Mouse (Mus musculus) neural tube, embryonic 11.5 days (tissue): ENCODE data around the gene Abhd6. TPM values are rescaled to one million over a fixed set of nuclear protein-coding genes. Genes with fewer than 3 reads are reported as not detected.

Experiments used
- ATAC-seq: fragments of 200-750 bp; cut with Nextera tagmentation; 2 replicates; pipeline ENCODE4 v1.8.0; 2017; ENCODE audit warnings: moderate number of reproducible peaks, mild to moderate bottlenecking, moderate TSS enrichment, moderate library complexity; ENCODE audit not compliant: insufficient read depth, low FRiP score, low TSS enrichment
- DNase-seq: peaks from one replicate; pipeline ENCODE4 v3.0.0-alpha.2; 2015; ENCODE audit warnings: low spot score
- H3K27ac ChIP-seq: fragments of 300-500 bp; sonication (generic); 2 replicates; pipeline ENCODE4 v1.5.1; 2014; ENCODE audit warnings: low read depth, mild to moderate bottlenecking, low read length
- H3K27me3 ChIP-seq: fragments of 300-500 bp; sonication (generic); 2 replicates; pipeline ENCODE4 v1.6.1; 2014; ENCODE audit warnings: mild to moderate bottlenecking, low read length, mixed read lengths; ENCODE audit not compliant: control insufficient read depth, insufficient read depth
- H3K36me3 ChIP-seq: fragments of 300-500 bp; sonication (generic); 2 replicates; pipeline ENCODE4 v1.6.1; 2014; ENCODE audit warnings: mild to moderate bottlenecking, low read length, moderate library complexity, mixed read lengths; ENCODE audit not compliant: control insufficient read depth, insufficient read depth
- H3K4me1 ChIP-seq: fragments of 300-500 bp; sonication (generic); 2 replicates; pipeline ENCODE4 v1.6.1; 2014; ENCODE audit warnings: low read length, mixed read lengths; ENCODE audit not compliant: control insufficient read depth, insufficient read depth
- H3K4me2 ChIP-seq: fragments of 300-500 bp; sonication (generic); 2 replicates; pipeline ENCODE4 v1.6.1; 2014; ENCODE audit warnings: low read depth, mild to moderate bottlenecking, moderate library complexity
- H3K4me3 ChIP-seq: fragments of 300-500 bp; sonication (generic); 2 replicates; pipeline ENCODE4 v1.5.1; 2014; ENCODE audit warnings: low read depth, low read length
- H3K9ac ChIP-seq: fragments of 300-500 bp; sonication (generic); 2 replicates; pipeline ENCODE4 v1.6.1; 2014; ENCODE audit warnings: mild to moderate bottlenecking, low read length
- H3K9me3 ChIP-seq: fragments of 300-500 bp; sonication (generic); 2 replicates; pipeline ENCODE4 v1.6.1; 2016; ENCODE audit warnings: low read length; ENCODE audit not compliant: control insufficient read depth
- WGBS: fragments of 180-500 bp; shearing (Covaris S2); extraction: QIAGEN DNeasy Blood & Tissue Kit; methylation state at CpG from one replicate; pipeline ENCODE4 v1.1.7; 2014; 5-methylcytosine and 5-hydroxymethylcytosine counted together
- polyA plus RNA-seq: library from polyadenylated mRNA; unstranded; fragments of >200 nt; fragmentation: Nextera tagmentation; extraction: Ambion mirVana; gene quantifications from 2 replicates; pipeline ENCODE4 v1.2.1, GENCODE M21; 2014

The Abhd6 gene
- polyA plus RNA-seq, 1 experiment from 2014 or later = 17.5 TPM

DNA sequence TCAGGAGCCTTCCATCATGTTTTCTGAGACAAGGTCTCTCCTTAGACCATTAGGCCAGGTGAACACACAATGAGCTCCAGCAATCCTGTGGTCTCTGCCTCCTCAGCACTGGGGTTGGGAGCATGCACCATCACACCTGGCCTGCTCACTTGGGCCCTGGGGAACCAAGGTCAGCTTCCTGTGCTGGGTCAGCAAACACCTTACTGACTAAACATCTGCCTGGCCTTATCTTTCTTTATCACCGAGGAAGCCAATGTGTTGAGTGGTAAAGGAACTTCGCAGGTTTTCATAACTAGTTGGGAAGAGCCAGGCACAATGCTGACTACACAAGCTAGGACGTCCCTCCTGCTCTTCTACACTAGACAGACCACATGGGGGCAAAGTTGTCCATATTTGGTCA is 12.7 kb upstream of the Abhd6 start:
- ATAC-seq = no peak
- H3K36me3 ChIP-seq = no peaks in the 10 kb centered on the region
- no peak overlapping the region for H3K4me3 ChIP-seq
- no peak overlapping the region for H3K4me2 ChIP-seq
- no peak for DNase-seq
- H3K4me1 ChIP-seq = no peaks in the 10 kb centered on the region
- no peaks in the 10 kb centered on the region for H3K9me3 ChIP-seq
- H3K9ac ChIP-seq = no peak overlapping the region
- no peak overlapping the region for H3K27ac ChIP-seq
- no peaks in the 10 kb centered on the region for H3K27me3 ChIP-seq
- 79% methylated on average over 3 of the region's 3 CpGs for WGBS

DNA sequence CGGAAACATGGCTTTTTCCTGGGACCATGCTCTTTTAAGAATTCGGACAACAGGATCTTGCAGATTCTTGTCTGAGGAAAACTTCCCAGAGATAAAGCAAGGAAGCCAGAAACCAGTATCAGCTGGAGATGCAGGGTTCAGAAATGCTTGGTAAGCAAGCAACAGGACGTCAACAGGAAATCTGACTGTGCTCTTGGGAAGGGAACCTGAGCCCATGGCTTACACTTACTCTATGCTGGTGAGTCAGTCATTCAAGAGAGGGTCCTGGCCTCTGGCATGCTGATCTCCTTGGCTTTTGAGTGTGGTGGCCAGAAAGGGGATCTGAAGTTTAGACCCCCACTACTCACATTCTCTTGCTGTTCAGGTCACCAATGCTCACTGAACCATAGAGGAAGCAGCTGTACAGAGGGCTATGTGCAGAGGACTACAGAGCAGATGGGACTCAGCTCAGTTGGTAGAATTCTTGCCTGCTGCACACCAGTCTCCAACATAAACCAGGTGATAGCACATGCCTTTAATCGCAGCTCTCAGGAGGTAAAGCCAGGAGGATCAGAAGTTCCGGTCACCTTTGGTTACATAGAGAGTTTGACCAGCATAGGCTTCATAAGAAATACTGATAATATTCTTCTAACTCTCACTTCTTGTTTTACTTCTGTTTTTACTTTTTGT is 11.5 kb upstream of the Abhd6 start:
- Histone ChIP-seq H3K9ac (no peak overlapping the region), H3K9me3 (no peaks in the 10 kb centered on the region), H3K4me3 (no peak overlapping the region), H3K4me2 (no peak overlapping the region), H3K36me3 (no peaks in the 10 kb centered on the region), H3K27me3 (no peaks in the 10 kb centered on the region), H3K27ac (no peak overlapping the region), H3K4me1 (no peaks in the 10 kb centered on the region)
- ATAC-seq = no peak
- DNase-seq = no peak
- 81% methylated on average over 5 of the region's 5 CpGs for WGBS

DNA sequence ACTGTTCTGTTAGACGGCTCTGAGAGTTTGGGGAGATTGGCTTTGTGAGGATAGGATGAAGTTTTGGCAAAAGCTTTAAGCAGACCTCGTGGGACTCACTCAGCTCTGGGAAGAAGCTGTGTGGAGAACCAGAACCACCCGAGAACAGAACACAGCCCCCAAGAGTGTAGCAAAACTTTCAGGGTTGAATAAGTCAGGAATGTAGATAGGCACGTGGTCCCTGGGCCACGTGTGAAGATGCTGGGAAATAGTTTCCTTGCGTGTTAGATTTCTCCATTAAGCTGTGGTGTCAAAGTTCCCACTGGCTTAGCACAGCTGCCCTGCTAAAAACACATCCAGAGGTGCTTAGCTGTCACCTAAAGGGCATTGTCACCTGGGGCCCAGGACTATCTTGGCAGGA is 10.5 kb upstream of the Abhd6 start:
- H3K27ac ChIP-seq = no peak overlapping the region
- H3K4me2 ChIP-seq = no peak overlapping the region
- no peaks in the 10 kb centered on the region for H3K27me3 ChIP-seq
- DNase-seq = no peak
- H3K4me3 ChIP-seq = no peak overlapping the region
- H3K4me1 ChIP-seq = no peaks in the 10 kb centered on the region
- H3K9ac ChIP-seq = no peak overlapping the region
- H3K36me3 ChIP-seq = no peaks in the 10 kb centered on the region
- no peaks in the 10 kb centered on the region for H3K9me3 ChIP-seq
- WGBS = 53% methylated on average over 6 of the region's 6 CpGs
- no peak for ATAC-seq

DNA sequence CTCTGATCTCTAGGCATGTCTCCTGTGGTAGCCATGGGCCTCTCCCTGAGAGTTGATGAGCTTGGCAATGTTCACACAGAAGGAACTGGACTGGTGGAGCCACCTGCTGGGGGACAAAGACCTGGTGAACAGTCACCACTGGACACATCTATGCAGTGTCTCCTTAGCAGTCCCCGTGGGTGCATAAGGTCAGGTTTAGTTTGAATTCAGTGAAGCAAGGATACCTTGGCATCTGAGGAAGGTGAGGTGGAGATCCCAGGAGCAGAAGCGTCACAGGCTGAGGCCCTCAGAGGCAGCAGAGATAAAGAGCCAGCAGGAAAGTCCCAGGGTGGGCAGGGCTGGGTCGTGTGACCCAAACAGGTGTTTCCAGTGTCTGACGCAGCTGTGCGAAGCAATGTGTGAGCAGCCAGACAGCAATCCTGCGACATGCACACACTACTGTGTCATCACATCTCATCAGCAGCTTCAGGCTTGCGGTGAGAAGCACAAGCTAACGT is 8.4 kb upstream of the Abhd6 start, which contains the start of gene Dnase1l3:
TSS of gene Dnase1l3 (minus strand) at position 303 of the 497 bp plus-strand sequence.
- Histone ChIP-seq H3K4me2 (no peak within 1 kb of the TSS), H3K27ac (no peak within 1 kb of the TSS), H3K4me1 (no peaks in the 10 kb centered on the region), H3K9me3 (no peaks in the 10 kb centered on the region), H3K9ac (no peak within 1 kb of the TSS), H3K27me3 (no peaks in the 10 kb centered on the region), H3K36me3 (no peaks in the 10 kb centered on the region), H3K4me3 (no peak within 1 kb of the TSS)
- DNase-seq = no peak
- peak; percentile 16; the same call in 1 of the 2 replicates for ATAC-seq
- 79% methylated on average over 8 of the region's 8 CpGs for WGBS

DNA sequence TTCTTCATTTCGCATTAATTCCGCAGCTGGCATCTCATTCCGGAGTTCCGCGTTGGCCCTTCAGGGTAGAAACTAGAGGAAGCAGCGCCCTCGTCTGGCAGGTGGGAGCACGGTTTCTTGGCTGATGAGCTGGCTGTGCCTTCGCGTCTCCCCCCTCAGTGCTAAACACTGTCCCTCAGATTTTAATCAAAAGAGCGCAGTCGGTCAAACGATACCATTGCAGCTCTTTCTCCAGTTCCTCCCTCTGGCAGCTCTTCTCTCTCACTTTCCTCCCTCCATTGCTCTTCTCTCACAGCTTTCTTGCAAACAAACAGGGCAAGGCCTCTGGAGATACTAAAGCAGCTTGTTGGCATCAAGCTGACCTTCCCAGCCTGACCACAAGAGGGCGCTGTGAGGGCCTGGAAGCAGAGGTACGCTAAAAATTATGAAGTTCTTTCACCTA is 5.4 kb upstream of the Abhd6 start:
- H3K36me3 ChIP-seq = no peaks in the 10 kb centered on the region
- no peaks in the 10 kb centered on the region for H3K4me1 ChIP-seq
- H3K9me3 ChIP-seq = no peaks in the 10 kb centered on the region
- peaks cover 9% of the 10 kb centered on the region for H3K27me3 ChIP-seq
- no peak overlapping the region for H3K4me3 ChIP-seq
- ATAC-seq (peak; percentile 43), DNase-seq (peak; percentile 89)
- H3K27ac ChIP-seq = no peak overlapping the region
- H3K9ac ChIP-seq = no peak overlapping the region
- 2% methylated on average over 15 of the region's 15 CpGs for WGBS
- peak overlapping the region; percentile 21 for H3K4me2 ChIP-seq

DNA sequence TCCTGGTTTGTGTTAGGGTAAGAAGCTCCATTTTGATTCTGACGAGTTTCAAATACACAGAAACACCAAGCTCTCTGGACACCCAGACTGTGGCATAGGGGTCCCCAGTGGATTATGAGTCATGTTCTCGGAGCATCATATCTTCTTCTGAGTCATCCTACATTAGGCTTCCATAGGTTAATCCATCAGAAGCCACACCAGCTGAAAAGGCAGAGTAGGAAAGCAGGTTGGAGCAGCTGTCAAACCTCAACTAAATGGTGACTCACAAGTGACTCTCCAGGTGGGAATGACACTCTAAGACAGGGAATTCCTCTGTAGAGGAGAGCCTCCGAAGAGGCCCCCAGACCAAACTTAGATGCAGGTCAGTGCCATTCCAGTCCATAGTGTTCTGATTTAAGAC is 3.7 kb upstream of the Abhd6 start:
- no peaks in the 10 kb centered on the region for H3K9me3 ChIP-seq
- DNase-seq (no peak), ATAC-seq (no peak)
- H3K4me2 ChIP-seq = no peak overlapping the region
- no peak overlapping the region for H3K4me3 ChIP-seq
- 85% methylated on average over 3 of the region's 3 CpGs for whole genome bisulfite sequencing
- peaks cover 4% of the 10 kb centered on the region; the same call in 1 of the 2 replicates for H3K4me1 ChIP-seq
- H3K27me3 ChIP-seq = peaks cover 9% of the 10 kb centered on the region
- H3K36me3 ChIP-seq = no peaks in the 10 kb centered on the region
- no peak overlapping the region for H3K27ac ChIP-seq
- no peak overlapping the region for H3K9ac ChIP-seq

DNA sequence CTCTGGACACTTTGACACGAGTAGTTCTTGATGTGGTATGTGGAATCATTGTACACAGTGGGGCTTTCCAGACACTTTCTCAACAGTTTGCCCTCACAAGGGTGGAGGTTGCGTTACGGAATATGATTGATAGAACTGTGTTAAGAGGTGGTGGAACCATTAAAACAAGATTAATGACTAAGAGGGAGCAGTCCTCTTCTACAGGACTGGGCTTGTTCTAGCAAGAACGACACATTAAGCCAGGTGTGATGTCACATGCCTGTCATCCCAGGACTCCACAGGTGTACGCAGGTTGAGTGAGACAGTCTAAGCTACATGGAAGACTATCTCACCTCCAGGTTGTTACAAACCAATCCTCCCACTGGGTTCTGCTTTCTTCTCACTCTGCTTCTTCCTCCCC is 3.3 kb upstream of the Abhd6 start:
- ATAC-seq (no peak), DNase-seq (no peak)
- no peaks in the 10 kb centered on the region for H3K9me3 ChIP-seq
- peaks cover 9% of the 10 kb centered on the region for H3K27me3 ChIP-seq
- peaks cover 4% of the 10 kb centered on the region; the same call in 1 of the 2 replicates for H3K4me1 ChIP-seq
- H3K27ac ChIP-seq = no peak overlapping the region
- 80% methylated on average over 5 of the region's 5 CpGs for WGBS
- no peak overlapping the region for H3K4me3 ChIP-seq
- no peak overlapping the region for H3K9ac ChIP-seq
- no peak overlapping the region for H3K4me2 ChIP-seq
- no peaks in the 10 kb centered on the region for H3K36me3 ChIP-seq

DNA sequence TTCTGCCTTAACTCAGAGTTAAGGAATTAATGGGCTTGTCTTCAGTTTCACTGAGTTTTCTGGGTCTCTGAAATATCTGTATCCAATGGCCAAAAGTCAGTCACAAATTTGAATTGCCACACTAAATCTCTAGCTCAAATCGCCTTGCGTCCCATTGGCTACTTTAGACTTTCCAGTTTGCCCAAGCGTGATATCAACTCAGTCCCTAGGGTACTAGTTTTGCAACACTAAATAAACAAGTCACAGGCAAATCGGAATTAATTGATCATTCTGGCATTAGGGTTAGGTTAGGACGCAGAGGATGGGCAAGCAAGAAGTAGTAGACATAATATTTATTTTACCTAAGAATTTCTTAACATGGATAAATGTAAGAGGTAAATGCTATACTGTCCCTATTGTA is 2.5 kb upstream of the Abhd6 start:
- Histone ChIP-seq H3K27ac (no peak overlapping the region), H3K9ac (no peak overlapping the region), H3K9me3 (no peaks in the 10 kb centered on the region), H3K4me3 (no peak overlapping the region), H3K36me3 (no peaks in the 10 kb centered on the region), H3K27me3 (peaks cover 9% of the 10 kb centered on the region), H3K4me2 (no peak overlapping the region), H3K4me1 (peaks cover 4% of the 10 kb centered on the region; the same call in 1 of the 2 replicates)
- DNase-seq = no peak
- ATAC-seq = no peak
- 86% methylated on average over 5 of the region's 5 CpGs for WGBS
